Mouse (Mus musculus): ENCODE measurements around the gene Gyg. TPM values are rescaled to one million over a fixed set of nuclear protein-coding genes. Genes with fewer than 3 reads are reported as not detected.

Gene Gyg
- polyA plus RNA-seq, 1 experiment from 2014 or later: 686 TPM

- H3K27ac ChIP-seq (replicated peaks): no peak overlapping the region
Measured at GRCm38 (mm10) chr3:20103830-20104229, 51.3 kb downstream of the Gyg start.

GRCm38 (mm10) chr3:20082161-20082560, 73.0 kb downstream of the Gyg start:
- Histone ChIP-seq H3K36me3 (peaks cover 44% of the 10 kb centered on the region), H3K4me3 (no peak overlapping the region), H3K27me3 (replicated peaks) (no peaks in the 10 kb centered on the region), H3K9ac (peak overlapping the region; percentile 60), H3K27ac (replicated peaks) (peak overlapping the region; percentile 97), H3K9me3 (no peaks in the 10 kb centered on the region), H3K4me1 (peaks cover 31% of the 10 kb centered on the region), H3K4me2 (peak overlapping the region; percentile 52)
- ATAC-seq (ENCODE audit: extremely low read depth, insufficient number of reproducible peaks, low FRiP score, low TSS enrichment): peak; percentile 74; the same call in 1 of the 2 replicates
- 25% methylated on average over 3 of the region's 3 CpGs for WGBS

More at GRCm38 (mm10) chr3:20103830-20104229, 51.3 kb downstream of the Gyg start:
- Histone ChIP-seq H3K36me3 (peaks cover 43% of the 10 kb centered on the region), H3K4me1 (peaks cover 6% of the 10 kb centered on the region; the same call in 1 of the 2 replicates), H3K4me3 (no peak overlapping the region), H3K9ac (no peak overlapping the region), H3K4me2 (no peak overlapping the region), H3K9me3 (no peaks in the 10 kb centered on the region), H3K27me3 (replicated peaks) (no peaks in the 10 kb centered on the region)
- no peak for ATAC-seq (ENCODE audit: extremely low read depth, insufficient number of reproducible peaks, low FRiP score, low TSS enrichment)
- WGBS: 66% methylated on average over 3 of the region's 3 CpGs

- Histone ChIP-seq H3K36me3 (peaks cover 44% of the 10 kb centered on the region), H3K9me3 (no peaks in the 10 kb centered on the region), H3K27ac (replicated peaks) (peak overlapping the region; percentile 85), H3K27me3 (replicated peaks) (no peaks in the 10 kb centered on the region), H3K4me1 (peaks cover 25% of the 10 kb centered on the region), H3K4me2 (peak overlapping the region; percentile 50), H3K9ac (no peak overlapping the region), H3K4me3 (peak overlapping the region; percentile 8; the same call in 1 of the 2 replicates)
- ATAC-seq (ENCODE audit: extremely low read depth, insufficient number of reproducible peaks, low FRiP score, low TSS enrichment): peak; percentile 25; the same call in 1 of the 2 replicates
- WGBS: 55% methylated on average over 11 of the region's 11 CpGs
Measured at GRCm38 (mm10) chr3:20076145-20077053, 78.7 kb downstream of the Gyg start.

Other genes with a start within 250 kb of the Gyg start
- 0.79 and 1.3 TPM in 2 replicates for gene Cp, start 198.3 kb downstream of the Gyg start, polyA plus RNA-seq (2015; fragmentation: Nextera tagmentation; extraction: Ambion mirVana)
- 8.2 and 11.0 TPM in 2 replicates for gene Hps3, start 120.0 kb downstream of the Gyg start, polyA plus RNA-seq (2015; fragmentation: Nextera tagmentation; extraction: Ambion mirVana)
- 14.1 and 16.9 TPM in 2 replicates for gene Hltf, start 97.5 kb downstream of the Gyg start, polyA plus RNA-seq (2015; fragmentation: Nextera tagmentation; extraction: Ambion mirVana)
- 2.0 and 2.3 TPM in 2 replicates for gene Cpa3, start 86.9 kb upstream of the Gyg start, polyA plus RNA-seq (2015; fragmentation: Nextera tagmentation; extraction: Ambion mirVana)
- gene Cpb1, start 120.4 kb upstream of the Gyg start, polyA plus RNA-seq (2015; fragmentation: Nextera tagmentation; extraction: Ambion mirVana): 0.25 and 0.29 TPM in 2 replicates
- 0.09 and 0.17 TPM in 2 replicates for gene Agtr1b, start 211.9 kb upstream of the Gyg start, polyA plus RNA-seq (2015; fragmentation: Nextera tagmentation; extraction: Ambion mirVana)